Mouse (Mus musculus) splenic B cell, adult 2 months (primary cell): Measurements from ENCODE around the gene Prdm16.

Experiments
- DNase-seq: peaks from one replicate; pipeline ENCODE4 v3.0.0-alpha.2; 2011; ENCODE audit warnings: low read depth, low spot score
- H3K27me3 ChIP-seq: 2 replicates; pipeline ENCODE4 v1.6.1; 2012; ENCODE audit warnings: mild to moderate bottlenecking, low read length, moderate library complexity, mixed read lengths; ENCODE audit not compliant: control insufficient read depth, poor library complexity, insufficient read depth, severe bottlenecking
- H3K36me3 ChIP-seq: 2 replicates; pipeline ENCODE4 v1.6.1; 2012; ENCODE audit warnings: mild to moderate bottlenecking, low read length, moderate library complexity, mixed read lengths; ENCODE audit not compliant: control insufficient read depth, poor library complexity, insufficient read depth, severe bottlenecking

Prdm16 gene

DNA sequence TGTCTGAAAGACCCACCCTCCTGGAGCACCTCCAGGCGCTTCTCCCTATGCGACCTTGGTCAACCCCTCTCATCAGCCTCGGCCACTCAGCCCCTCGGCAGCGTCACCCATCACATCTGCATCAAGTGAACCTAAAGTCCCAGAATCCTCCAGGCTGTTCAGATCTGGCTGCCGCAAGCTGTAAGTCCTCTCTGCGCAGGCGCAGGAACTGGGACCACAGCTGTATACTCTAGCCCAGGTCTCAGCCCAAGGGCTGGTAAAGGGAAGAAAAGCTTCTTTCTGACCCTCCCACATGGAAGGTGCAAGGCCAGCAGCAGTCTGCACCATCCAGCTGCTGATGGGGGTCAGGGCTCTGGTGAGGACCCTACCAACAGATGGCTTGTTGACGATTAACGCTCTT lies 226.8 kb downstream of the Prdm16 start:
- no peaks in the 10 kb centered on the region for H3K36me3 ChIP-seq

DNA sequence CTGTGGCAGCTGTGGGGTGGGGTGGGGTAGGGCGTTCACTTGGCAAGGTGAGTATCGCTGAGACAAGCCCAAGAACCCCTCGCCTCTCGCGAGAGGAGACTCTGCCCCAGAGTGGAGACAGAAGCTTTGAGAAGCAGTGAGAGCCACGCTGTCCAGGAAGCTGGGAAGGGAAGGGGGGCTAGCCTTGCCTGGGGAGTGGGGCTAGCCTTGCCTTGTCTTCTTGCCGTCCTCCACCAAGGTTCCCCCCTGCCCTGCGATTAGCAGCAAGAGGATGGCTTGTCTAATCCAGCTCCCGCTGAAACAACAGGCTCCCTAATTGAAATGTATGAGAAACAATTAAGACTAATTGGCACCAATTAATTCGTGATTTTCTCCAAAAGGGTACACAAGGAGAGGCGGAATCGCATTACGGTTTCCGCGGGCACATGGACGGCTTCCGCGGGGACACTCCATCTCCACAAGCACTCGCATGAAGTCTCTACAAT lies 227.4 kb downstream of the Prdm16 start:
- no peak for DNase-seq
- H3K27me3 ChIP-seq, result no peaks in the 10 kb centered on the region
- no peaks in the 10 kb centered on the region for H3K36me3 ChIP-seq

More for the DNA sequence above, 226.8 kb downstream of the Prdm16 start:
- H3K27me3 ChIP-seq, result no peaks in the 10 kb centered on the region
- no peak for DNase-seq

DNA sequence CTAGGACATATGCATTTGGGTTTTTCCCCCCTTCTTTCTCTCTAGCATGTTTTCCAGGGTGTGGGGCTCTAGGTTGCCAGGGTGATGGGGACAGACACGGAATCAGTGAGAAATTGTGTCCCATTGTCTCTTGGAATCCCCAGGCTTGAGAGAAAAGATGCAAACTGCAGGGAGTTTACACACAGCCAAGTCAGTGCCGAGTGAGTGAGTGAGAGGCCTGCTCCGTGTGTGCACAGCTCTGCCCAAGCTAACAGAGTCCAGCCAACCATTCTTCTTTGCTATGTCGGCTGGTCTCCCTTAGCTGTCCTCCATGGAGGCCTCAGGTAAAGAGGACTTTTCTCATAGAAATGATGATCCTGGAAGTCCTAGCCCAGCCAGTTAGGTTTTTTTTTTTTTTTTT lies 233.7 kb downstream of the Prdm16 start:
- no peaks in the 10 kb centered on the region for H3K36me3 ChIP-seq
- DNase-seq, result no peak
- H3K27me3 ChIP-seq, result no peaks in the 10 kb centered on the region

DNA sequence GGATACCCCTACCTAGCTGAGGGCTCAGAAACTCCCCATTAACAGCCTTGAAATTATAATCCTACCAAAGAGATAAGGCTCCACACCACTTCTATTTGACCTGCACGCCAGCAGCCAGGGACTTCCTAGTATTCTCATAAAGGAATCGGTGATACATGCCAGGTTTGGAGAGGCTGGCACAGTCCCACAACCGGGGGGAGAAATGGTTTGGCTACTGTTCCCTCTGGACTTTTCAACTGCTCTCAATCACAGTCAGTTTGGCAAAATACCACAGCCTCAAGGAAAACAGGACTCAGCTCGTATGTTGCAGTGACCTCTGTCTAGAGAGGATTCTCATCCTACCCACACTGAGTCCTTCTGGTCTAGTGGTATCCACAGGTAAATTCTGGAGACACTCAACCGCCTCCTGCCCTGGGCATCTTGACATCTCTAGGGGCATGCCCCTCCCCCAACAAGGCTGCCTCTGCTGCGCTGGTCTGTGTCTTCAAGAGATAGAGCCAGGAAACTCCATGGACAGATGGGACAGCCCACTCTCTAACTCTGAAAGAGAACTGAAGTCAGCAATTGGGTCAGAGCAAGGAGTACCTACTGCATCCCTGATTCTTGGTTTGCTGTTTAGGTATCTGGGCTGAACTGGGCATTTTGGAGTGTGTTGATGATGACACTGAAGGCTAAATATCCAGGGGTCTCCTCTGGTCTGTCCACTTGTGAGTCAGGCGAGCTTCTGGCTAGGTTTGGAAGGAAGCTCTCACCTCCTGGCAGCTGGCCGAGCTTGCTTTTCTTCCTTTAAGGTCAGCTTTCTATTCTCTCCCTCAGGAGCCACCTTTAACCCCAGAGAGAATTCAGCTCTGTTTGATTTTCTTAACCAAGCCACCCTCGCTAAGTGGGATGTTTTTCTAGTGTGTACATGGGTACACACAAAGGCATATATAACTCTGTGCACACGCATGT lies 234.4 kb downstream of the Prdm16 start:
- no peak for DNase-seq
- Histone ChIP-seq H3K27me3 (no peaks in the 10 kb centered on the region), H3K36me3 (no peaks in the 10 kb centered on the region)

DNA sequence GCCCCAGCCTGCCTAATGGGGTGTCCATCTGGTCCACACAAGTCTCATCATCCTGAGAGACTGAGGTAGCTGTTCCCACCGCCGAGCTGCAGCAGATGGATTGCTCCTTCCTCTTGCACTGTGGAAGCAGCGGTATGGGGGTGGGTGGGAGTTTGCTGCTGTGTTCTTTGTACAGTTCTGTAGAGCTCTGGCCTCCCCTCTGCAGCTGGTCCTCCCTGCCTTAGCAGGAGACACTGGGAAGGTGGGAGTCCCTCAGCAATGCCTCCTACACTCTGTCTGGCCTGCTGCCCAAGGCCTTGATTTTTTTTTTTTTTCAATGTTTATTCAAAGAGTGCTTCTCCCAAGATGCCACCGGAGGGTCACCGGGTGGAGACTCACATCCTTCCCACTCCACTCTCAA lies 235.3 kb downstream of the Prdm16 start:
- Histone ChIP-seq H3K27me3 (no peaks in the 10 kb centered on the region), H3K36me3 (no peaks in the 10 kb centered on the region)
- no peak for DNase-seq

DNA sequence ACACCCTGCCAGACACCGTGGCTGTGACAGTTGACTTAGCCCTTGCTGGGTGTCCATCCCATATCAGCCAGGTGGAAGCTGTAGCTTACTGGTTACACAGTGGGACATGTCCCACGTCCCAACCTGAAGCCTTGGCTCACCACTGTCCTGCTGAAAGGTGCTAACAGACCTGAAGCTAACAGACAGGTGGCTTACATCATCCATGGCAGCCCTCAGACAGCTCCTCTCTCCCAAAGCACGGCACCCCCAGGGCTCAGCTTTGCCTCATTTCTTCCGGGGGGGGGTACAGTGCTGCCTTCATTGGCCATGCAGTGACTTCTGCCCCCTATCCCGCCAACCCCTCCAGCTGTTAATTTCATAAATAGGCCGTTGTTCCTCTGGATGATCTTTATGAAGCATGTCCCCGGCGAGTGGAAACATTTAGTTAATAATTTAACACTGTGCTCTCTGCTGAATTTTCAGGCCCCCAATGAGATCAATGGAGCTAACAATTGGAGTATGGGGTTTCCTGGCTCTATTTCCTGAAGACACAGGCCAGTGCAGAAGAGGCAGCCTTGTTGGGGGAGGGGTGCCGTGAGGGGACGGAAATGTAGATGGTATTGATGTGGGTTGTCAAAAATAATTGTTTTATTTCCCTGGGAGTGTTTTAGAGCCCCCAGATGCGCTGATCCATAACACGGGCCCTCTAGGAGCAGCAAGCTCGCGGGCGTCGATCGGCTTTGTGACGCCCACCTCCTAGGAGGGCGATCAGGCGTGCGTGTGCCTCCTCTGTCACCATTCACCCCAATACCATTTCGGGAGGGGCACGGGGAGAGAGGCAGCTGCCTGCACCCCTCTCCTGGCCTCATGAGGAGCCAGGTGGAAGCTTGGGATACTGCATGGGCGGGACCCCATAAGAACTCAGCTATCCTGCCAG lies 236.2 kb downstream of the Prdm16 start:
- no peak for DNase-seq
- Histone ChIP-seq H3K36me3 (no peaks in the 10 kb centered on the region), H3K27me3 (no peaks in the 10 kb centered on the region)

DNA sequence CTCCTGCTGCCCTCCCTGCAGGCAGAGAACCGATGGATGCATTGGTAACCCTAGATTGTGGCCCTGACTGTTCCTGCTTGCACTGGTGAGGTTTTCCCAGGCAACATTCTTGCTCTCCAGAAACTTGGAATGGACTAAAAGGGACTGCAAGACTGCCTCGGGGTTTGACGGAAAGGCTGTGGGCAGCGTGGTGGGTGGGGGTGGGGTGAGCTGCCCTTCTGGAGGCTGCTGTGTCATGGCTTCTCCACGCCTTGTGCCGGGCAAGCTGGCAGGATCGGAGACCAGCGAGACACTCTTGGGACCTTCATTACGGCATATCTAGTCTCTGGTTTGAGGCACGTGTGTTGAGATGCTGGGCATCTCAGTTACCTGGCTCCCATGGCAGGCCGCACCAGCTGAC lies 237.0 kb downstream of the Prdm16 start:
- no peak for DNase-seq
- Histone ChIP-seq H3K27me3 (no peaks in the 10 kb centered on the region), H3K36me3 (no peaks in the 10 kb centered on the region)

DNA sequence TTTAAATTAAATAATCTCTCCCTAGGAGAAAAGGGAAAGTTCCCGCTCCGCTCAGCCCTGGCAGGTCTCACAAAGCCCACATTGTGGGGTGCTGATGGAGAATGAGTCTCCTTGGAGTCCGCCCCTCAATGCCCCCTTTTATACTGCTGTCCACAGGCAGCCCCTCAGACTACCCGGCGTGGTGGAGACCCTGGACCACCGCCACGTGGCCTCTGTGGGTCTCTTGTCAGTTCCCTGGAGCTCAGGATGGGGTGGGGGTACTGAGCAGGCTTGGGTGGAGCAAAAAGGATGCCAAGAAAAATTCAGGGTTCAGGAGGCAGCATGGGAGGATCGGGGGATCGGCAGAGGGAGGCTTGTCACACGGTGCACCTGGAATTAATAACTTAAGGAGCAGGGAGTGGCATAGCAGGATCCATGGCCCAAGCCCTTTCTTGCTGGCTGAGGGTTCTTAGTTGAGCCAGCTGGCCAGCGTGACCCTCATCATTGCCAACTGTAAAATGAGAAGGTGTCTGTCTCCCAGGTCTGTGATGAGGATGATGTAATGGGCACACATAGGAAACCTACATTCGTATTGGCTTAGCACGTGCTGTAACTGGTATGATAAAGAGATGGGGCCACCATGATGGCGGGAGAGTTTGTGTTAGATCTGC lies 239.9 kb downstream of the Prdm16 start:
- DNase-seq, result no peak
- H3K27me3 ChIP-seq, result no peaks in the 10 kb centered on the region
- no peaks in the 10 kb centered on the region for H3K36me3 ChIP-seq

DNA sequence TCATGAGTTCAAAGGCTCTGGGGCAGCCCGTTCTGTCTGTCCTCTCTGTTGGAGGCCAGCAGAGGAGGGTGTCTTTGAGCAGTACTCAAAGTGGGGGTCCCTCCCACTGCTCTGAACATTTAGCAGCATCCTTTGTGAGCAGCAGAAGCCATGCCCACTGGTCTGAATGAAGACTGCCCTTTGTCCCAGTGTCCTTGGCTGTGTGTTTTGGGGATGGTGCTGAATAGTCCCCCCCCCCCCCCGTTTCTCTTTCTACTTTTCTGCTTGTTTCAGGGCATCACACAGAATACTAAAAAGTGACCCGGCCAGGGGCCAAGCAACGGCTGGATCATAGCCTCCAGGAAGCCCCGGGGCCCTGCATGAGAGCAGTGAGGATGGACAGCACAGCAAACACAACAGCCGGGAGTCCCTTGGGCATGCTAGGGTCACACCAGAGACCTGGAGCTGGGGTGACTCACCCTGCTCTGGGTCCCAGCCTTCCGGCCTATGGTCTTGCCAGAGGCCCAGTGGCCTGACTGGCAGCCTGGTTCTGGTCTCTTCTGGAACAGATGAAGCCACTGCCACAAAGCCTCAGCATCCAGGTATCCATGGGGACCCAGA lies 242.4 kb downstream of the Prdm16 start:
- DNase-seq, result no peak
- H3K27me3 ChIP-seq, result no peaks in the 10 kb centered on the region

DNA sequence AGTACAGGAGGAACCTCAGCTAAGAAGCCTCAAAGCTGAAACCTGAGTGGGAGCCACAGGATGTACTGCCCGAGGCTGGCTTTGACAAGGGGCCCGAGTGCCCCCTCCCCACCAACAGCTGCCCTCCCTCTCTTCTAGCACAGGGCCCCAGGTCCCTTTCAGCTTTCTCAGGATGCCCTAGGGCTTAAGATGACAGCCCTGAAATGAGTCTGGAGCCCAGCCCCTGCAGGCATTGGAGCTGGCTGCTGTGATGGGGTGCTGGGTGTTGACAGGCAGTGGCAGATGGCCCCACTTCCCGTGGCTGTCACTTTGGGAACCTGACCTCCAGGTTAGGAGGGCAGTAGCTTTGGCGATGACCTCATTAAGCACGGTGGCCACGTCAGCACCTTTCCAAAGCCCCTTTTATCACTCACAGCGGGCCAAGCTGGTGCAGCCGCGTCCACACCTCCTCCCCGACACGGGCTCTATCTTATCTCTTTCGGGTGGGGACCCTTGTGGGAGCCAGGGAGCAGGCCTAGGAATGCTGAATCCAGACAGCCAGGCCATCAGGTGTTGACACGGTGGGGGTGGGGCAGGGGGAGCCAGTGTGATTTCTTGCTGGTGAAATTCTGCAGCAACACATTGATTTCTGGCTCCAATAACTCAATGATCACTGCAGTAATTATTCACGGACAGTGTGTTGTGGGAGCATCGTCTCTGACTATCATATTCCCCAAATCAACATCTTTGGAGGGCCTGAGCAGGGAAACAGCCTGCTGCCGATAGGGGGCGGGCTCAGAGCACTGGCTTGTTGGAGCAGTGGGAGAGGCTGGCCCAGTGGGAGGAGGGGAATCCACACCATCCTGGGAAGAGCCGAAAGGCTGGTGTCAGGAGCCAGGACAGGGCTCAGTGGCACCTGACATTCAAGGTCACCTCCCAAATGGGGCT lies 243.2 kb downstream of the Prdm16 start:
- H3K36me3 ChIP-seq, result no peaks in the 10 kb centered on the region
- no peaks in the 10 kb centered on the region for H3K27me3 ChIP-seq
- DNase-seq, result no peak

More for the DNA sequence above, 242.4 kb downstream of the Prdm16 start:
- no peaks in the 10 kb centered on the region for H3K36me3 ChIP-seq

DNA sequence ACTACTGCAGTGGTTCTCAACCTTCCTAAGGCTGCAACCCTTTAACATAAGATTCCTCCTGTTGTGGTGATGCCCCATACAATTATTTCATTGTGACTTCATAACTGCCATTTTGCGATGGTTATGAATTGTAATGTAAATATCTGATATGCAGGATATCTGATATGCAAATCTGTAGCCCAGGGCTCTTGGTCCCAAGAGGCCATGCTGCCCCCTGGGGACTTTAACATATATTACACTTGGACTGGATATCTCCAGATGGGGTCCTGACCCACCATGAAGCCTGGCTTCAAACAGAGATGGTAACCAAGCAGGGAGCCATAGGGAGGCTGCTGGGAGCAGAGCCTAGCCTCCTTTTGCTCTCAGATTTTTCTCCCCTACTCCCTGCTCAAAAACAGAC lies 244.0 kb downstream of the Prdm16 start:
- H3K36me3 ChIP-seq, result no peaks in the 10 kb centered on the region
- H3K27me3 ChIP-seq, result no peaks in the 10 kb centered on the region
- no peak for DNase-seq

DNA sequence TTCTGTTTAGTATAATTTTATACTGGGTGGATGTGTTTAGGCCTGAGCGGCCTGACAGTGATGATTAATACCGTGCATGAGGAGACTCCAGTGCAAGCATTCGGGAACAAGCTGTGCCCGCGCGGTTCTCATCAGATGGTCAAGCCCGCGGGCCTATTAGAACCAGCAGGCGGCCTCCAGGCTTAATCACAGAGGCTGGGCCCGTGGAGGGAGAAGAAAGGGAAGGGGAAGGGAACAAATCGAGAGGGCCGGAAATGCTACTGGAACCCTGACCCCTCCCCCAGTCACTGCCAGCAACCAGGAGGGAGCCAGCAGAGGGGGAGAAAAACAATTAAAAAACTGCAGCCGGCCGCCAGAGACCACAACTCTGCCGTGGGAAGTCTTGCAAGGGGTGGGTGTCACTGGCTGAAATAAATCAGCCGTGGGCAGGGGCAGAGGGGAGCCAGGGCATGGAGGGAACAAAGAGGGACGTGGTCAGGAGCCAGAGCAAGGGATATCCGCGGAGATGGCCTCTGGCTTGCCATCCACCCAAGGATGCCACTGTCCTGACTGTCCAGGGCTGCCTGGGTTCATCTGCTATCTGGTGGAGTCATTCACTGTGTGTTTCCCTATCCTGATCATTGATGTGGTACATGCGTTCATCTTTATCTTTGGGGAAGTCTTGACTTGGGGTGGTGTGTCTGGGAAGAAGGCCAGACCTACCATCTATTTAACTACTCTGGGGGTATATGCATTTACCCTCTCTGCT lies 246.2 kb downstream of the Prdm16 start:
- H3K36me3 ChIP-seq, result no peaks in the 10 kb centered on the region
- H3K27me3 ChIP-seq, result no peaks in the 10 kb centered on the region
- DNase-seq, result no peak

DNA sequence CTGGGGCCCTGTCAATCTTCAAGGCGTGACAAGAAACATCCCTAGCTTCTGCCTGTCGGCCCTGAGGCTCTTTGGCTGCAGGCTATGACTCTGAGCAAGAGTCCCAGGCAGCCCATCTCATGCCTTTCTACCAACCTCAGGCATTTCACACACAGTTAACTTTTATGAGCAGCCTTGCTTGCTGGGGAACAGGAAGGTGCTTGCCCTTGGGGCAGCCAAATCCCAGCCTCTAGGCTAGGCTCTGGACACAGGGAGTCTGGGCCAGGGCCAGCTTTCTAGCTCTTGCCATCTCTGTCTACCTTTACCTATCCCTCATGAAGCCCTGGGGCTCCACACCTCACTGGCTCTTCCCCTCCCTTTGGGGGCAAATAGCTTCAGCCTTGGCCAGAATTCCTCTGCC lies 247.0 kb downstream of the Prdm16 start:
- no peak for DNase-seq
- no peaks in the 10 kb centered on the region for H3K27me3 ChIP-seq
- H3K36me3 ChIP-seq, result no peaks in the 10 kb centered on the region
